In genomic region chr6:69879286-69879685, GRCm38 (mm10) we compare ENCODE assay signal across 13 mouse cellular contexts.
"Had no signal": no experiment of that assay in that cellular context is flagged by ENCODE, and none has a peak within 500 bp of the region (broad histone marks: within the 10 kb centered on the region; RNA-seq: fewer than 3 reads in every experiment).

No protein-coding gene starts in this region.

- H3K36me3 ChIP-seq: limb, embryonic 10.5 days; liver, embryonic 15.5 days; midbrain, embryonic 13.5 days; neural tube, embryonic 12.5 days; stomach, embryonic 15.5 days had no signal

- ATAC-seq: lung, postnatal 0 days; midbrain, embryonic 13.5 days had no signal

- H3K4me3 ChIP-seq: left cerebral cortex, adult 2 months; limb, embryonic 10.5 days; liver, embryonic 15.5 days; midbrain, embryonic 13.5 days; neural tube, embryonic 12.5 days; stomach, embryonic 15.5 days had no signal

- H3K9me3 ChIP-seq: limb, embryonic 10.5 days; liver, embryonic 15.5 days; midbrain, embryonic 13.5 days; neural tube, embryonic 12.5 days; stomach, embryonic 15.5 days had no signal

- H3K27ac ChIP-seq: left cerebral cortex, adult 2 months; limb, embryonic 10.5 days; liver, embryonic 15.5 days; midbrain, embryonic 13.5 days; neural tube, embryonic 12.5 days; stomach, embryonic 15.5 days had no signal

- H3K4me1 ChIP-seq: limb, embryonic 10.5 days; liver, embryonic 15.5 days; midbrain, embryonic 13.5 days; neural tube, embryonic 12.5 days; stomach, embryonic 15.5 days had no signal

- H3K4me2 ChIP-seq: liver, embryonic 11.5 days; liver, embryonic 15.5 days; midbrain, embryonic 13.5 days; neural tube, embryonic 12.5 days; stomach, embryonic 15.5 days had no signal

- H3K27me3 ChIP-seq: liver, embryonic 15.5 days; midbrain, embryonic 13.5 days; neural tube, embryonic 12.5 days; stomach, embryonic 15.5 days had no signal

- DNase-seq: kidney, adult 2 months; kidney, postnatal 25 days; lung, adult 2 months; lung, postnatal 36 days; thymus, postnatal 36 days had no signal

- H3K9ac ChIP-seq: liver, embryonic 15.5 days; midbrain, embryonic 13.5 days; neural tube, embryonic 12.5 days; stomach, embryonic 15.5 days had no signal
